Mouse (Mus musculus): ENCODE results near the gene Lrrc4c. TPM values are rescaled to one million over a fixed set of nuclear protein-coding genes. Genes with fewer than 3 reads are reported as not detected.

The Lrrc4c gene
- polyA plus RNA-seq, 1 experiment from 2014 or later, result 0.09 TPM

DNA sequence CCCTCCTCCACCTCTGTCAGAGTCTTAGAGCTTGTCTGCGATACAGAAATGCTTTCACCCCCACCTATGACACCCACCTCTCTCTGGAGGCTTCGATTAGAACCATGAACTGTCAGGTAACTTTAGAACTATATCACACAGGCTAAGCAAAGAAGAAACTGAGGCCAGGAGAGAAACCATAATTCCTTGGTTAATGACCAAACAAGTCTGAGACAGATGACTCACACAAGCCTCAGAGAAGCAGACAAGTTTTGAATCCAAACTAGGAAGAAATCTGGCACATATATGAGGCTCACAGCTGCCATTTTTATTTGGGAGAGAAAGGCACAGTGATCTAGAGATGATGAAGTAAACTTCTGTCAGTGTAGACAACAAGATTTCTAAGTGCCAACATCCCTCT, 1151.4 kb downstream of the Lrrc4c start:
- Histone ChIP-seq H3K36me3 (ENCODE audit: control insufficient read depth, insufficient read depth) (no peaks in the 10 kb centered on the region), H3K4me2 (ENCODE audit: low read depth, low read length) (no peak overlapping the region), H3K27ac (ENCODE audit: low read length) (no peak overlapping the region), H3K27me3 (ENCODE audit: control insufficient read depth, insufficient read depth, low read depth, low read length) (peaks cover 11% of the 10 kb centered on the region), H3K9ac (ENCODE audit: low read depth, low read length) (no peak overlapping the region), H3K4me3 (ENCODE audit: low read depth, low read length) (no peak overlapping the region), H3K9me3 (replicated peaks; ENCODE audit: control insufficient read depth, low read length) (no peaks in the 10 kb centered on the region), H3K4me1 (ENCODE audit: control insufficient read depth, low read depth, low read length) (no peaks in the 10 kb centered on the region)
- WGBS (ENCODE audit: insufficient replicate concordance), result 25% methylated on average over 2 of the region's 2 CpGs
- ATAC-seq (ENCODE audit: low read depth), result no peak

GRCm38 (mm10) chr2:97478175-97478924, 1160.4 kb downstream of the Lrrc4c start:
- ATAC-seq (ENCODE audit: low read depth), result no peak
- H3K4me3 ChIP-seq (ENCODE audit: low read depth, low read length), result no peak overlapping the region

DNA sequence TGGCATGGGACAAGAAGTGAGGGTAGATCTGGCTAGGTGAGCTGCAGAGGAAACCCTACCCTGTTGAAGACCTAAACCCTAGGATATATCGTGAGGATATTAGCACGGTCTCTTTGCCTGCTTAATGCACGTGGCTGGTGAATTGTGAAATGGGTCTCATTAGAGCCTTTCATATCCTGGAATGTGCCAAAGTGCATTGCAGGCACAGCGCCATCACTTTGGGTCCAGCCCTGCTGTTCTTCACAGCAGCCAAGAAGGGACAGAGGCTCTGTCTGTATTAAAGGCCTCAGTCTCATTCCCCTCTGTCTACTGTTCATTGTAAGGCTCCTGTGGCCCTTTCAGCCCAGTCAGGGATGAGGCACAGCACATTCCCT, 1160.9 kb downstream of the Lrrc4c start:
- H3K9me3 ChIP-seq (replicated peaks; ENCODE audit: control insufficient read depth, low read length), result no peaks in the 10 kb centered on the region
- no peaks in the 10 kb centered on the region for H3K27me3 ChIP-seq (ENCODE audit: control insufficient read depth, insufficient read depth, low read depth, low read length)
- WGBS (ENCODE audit: insufficient replicate concordance), result 67% methylated on average over 4 of the region's 4 CpGs
- ATAC-seq (ENCODE audit: low read depth), result no peak
- H3K4me2 ChIP-seq (ENCODE audit: low read depth, low read length), result no peak overlapping the region
- H3K4me1 ChIP-seq (ENCODE audit: control insufficient read depth, low read depth, low read length), result no peaks in the 10 kb centered on the region
- H3K27ac ChIP-seq (ENCODE audit: low read length), result no peak overlapping the region
- no peak overlapping the region for H3K4me3 ChIP-seq (ENCODE audit: low read depth, low read length)
- H3K9ac ChIP-seq (ENCODE audit: low read depth, low read length), result no peak overlapping the region
- no peaks in the 10 kb centered on the region for H3K36me3 ChIP-seq (ENCODE audit: control insufficient read depth, insufficient read depth)

More at GRCm38 (mm10) chr2:97478175-97478924, 1160.4 kb downstream of the Lrrc4c start:
- Histone ChIP-seq H3K27me3 (ENCODE audit: control insufficient read depth, insufficient read depth, low read depth, low read length) (no peaks in the 10 kb centered on the region), H3K9me3 (replicated peaks; ENCODE audit: control insufficient read depth, low read length) (no peaks in the 10 kb centered on the region), H3K4me1 (ENCODE audit: control insufficient read depth, low read depth, low read length) (no peaks in the 10 kb centered on the region), H3K9ac (ENCODE audit: low read depth, low read length) (no peak overlapping the region), H3K27ac (ENCODE audit: low read length) (no peak overlapping the region), H3K4me2 (ENCODE audit: low read depth, low read length) (no peak overlapping the region), H3K36me3 (ENCODE audit: control insufficient read depth, insufficient read depth) (no peaks in the 10 kb centered on the region)
- 64% methylated on average over 10 of the region's 10 CpGs for WGBS (ENCODE audit: insufficient replicate concordance)

GRCm38 (mm10) chr2:97484990-97485389, 1167.0 kb downstream of the Lrrc4c start:
- H3K36me3 ChIP-seq (ENCODE audit: control insufficient read depth, insufficient read depth), result no peaks in the 10 kb centered on the region
- 31% methylated on average over 1 of the region's 1 CpGs for WGBS (ENCODE audit: insufficient replicate concordance)
- no peak for ATAC-seq (ENCODE audit: low read depth)

GRCm38 (mm10) chr2:97485609-97486008, 1167.6 kb downstream of the Lrrc4c start:
- H3K4me2 ChIP-seq (ENCODE audit: low read depth, low read length), result no peak overlapping the region
- no peak overlapping the region for H3K4me3 ChIP-seq (ENCODE audit: low read depth, low read length)
- no peaks in the 10 kb centered on the region for H3K36me3 ChIP-seq (ENCODE audit: control insufficient read depth, insufficient read depth)
- WGBS (ENCODE audit: insufficient replicate concordance), result 52% methylated on average over 2 of the region's 2 CpGs
- no peaks in the 10 kb centered on the region for H3K9me3 ChIP-seq (replicated peaks; ENCODE audit: control insufficient read depth, low read length)
- no peak overlapping the region for H3K9ac ChIP-seq (ENCODE audit: low read depth, low read length)
- no peak for ATAC-seq (ENCODE audit: low read depth)
- no peaks in the 10 kb centered on the region for H3K4me1 ChIP-seq (ENCODE audit: control insufficient read depth, low read depth, low read length)
- H3K27ac ChIP-seq (ENCODE audit: low read length), result no peak overlapping the region
- H3K27me3 ChIP-seq (ENCODE audit: control insufficient read depth, insufficient read depth, low read depth, low read length), result no peaks in the 10 kb centered on the region

More at GRCm38 (mm10) chr2:97484990-97485389, 1167.0 kb downstream of the Lrrc4c start:
- no peak overlapping the region for H3K4me3 ChIP-seq (ENCODE audit: low read depth, low read length)
- H3K4me2 ChIP-seq (ENCODE audit: low read depth, low read length), result no peak overlapping the region
- H3K9ac ChIP-seq (ENCODE audit: low read depth, low read length), result no peak overlapping the region
- H3K27ac ChIP-seq (ENCODE audit: low read length), result no peak overlapping the region
- no peaks in the 10 kb centered on the region for H3K9me3 ChIP-seq (replicated peaks; ENCODE audit: control insufficient read depth, low read length)
- no peaks in the 10 kb centered on the region for H3K27me3 ChIP-seq (ENCODE audit: control insufficient read depth, insufficient read depth, low read depth, low read length)
- no peaks in the 10 kb centered on the region for H3K4me1 ChIP-seq (ENCODE audit: control insufficient read depth, low read depth, low read length)

GRCm38 (mm10) chr2:97487567-97487966, 1169.6 kb downstream of the Lrrc4c start:
- H3K9ac ChIP-seq (ENCODE audit: low read depth, low read length), result no peak overlapping the region
- 52% methylated on average over 5 of the region's 5 CpGs for WGBS (ENCODE audit: insufficient replicate concordance)
- H3K36me3 ChIP-seq (ENCODE audit: control insufficient read depth, insufficient read depth), result no peaks in the 10 kb centered on the region
- no peak overlapping the region for H3K4me2 ChIP-seq (ENCODE audit: low read depth, low read length)
- H3K4me1 ChIP-seq (ENCODE audit: control insufficient read depth, low read depth, low read length), result no peaks in the 10 kb centered on the region
- H3K9me3 ChIP-seq (replicated peaks; ENCODE audit: control insufficient read depth, low read length), result no peaks in the 10 kb centered on the region
- no peaks in the 10 kb centered on the region for H3K27me3 ChIP-seq (ENCODE audit: control insufficient read depth, insufficient read depth, low read depth, low read length)
- no peak for ATAC-seq (ENCODE audit: low read depth)
- no peak overlapping the region for H3K27ac ChIP-seq (ENCODE audit: low read length)
- no peak overlapping the region for H3K4me3 ChIP-seq (ENCODE audit: low read depth, low read length)

DNA sequence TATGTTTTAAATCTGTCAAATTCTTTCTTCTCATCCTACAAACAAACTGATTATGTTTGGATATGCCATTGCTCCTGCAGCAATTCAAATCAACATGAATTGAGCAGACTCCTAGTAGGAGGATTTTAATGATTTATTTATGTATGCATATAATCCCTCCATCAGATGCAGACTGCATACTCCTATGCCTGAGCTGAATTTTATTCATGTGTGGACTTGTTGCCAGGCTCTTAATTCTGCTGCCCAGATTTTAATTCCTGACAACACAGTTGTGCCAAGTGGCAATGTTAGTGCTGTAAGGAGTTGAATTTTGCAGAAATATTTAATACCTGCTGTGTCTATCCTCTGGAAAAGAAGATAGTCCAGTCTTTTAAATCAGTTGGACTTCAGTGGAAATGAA, 1179.1 kb downstream of the Lrrc4c start:
- ATAC-seq (ENCODE audit: low read depth), result no peak
- Histone ChIP-seq H3K9me3 (replicated peaks; ENCODE audit: control insufficient read depth, low read length) (no peaks in the 10 kb centered on the region), H3K9ac (ENCODE audit: low read depth, low read length) (no peak overlapping the region), H3K4me3 (ENCODE audit: low read depth, low read length) (no peak overlapping the region), H3K27me3 (ENCODE audit: control insufficient read depth, insufficient read depth, low read depth, low read length) (no peaks in the 10 kb centered on the region), H3K4me2 (ENCODE audit: low read depth, low read length) (no peak overlapping the region), H3K4me1 (ENCODE audit: control insufficient read depth, low read depth, low read length) (no peaks in the 10 kb centered on the region), H3K27ac (ENCODE audit: low read length) (no peak overlapping the region), H3K36me3 (ENCODE audit: control insufficient read depth, insufficient read depth) (no peaks in the 10 kb centered on the region)

GRCm38 (mm10) chr2:97502501-97502900, 1184.5 kb downstream of the Lrrc4c start:
- Histone ChIP-seq H3K27me3 (ENCODE audit: control insufficient read depth, insufficient read depth, low read depth, low read length) (no peaks in the 10 kb centered on the region), H3K4me3 (ENCODE audit: low read depth, low read length) (no peak overlapping the region), H3K4me1 (ENCODE audit: control insufficient read depth, low read depth, low read length) (no peaks in the 10 kb centered on the region), H3K36me3 (ENCODE audit: control insufficient read depth, insufficient read depth) (no peaks in the 10 kb centered on the region), H3K9me3 (replicated peaks; ENCODE audit: control insufficient read depth, low read length) (no peaks in the 10 kb centered on the region), H3K4me2 (ENCODE audit: low read depth, low read length) (no peak overlapping the region), H3K9ac (ENCODE audit: low read depth, low read length) (no peak overlapping the region), H3K27ac (ENCODE audit: low read length) (no peak overlapping the region)
- WGBS (ENCODE audit: insufficient replicate concordance), result 44% methylated on average over 1 of the region's 1 CpGs
- ATAC-seq (ENCODE audit: low read depth), result no peak

GRCm38 (mm10) chr2:97504902-97505301, 1186.9 kb downstream of the Lrrc4c start:
- H3K27ac ChIP-seq (ENCODE audit: low read length), result no peak overlapping the region
- H3K9ac ChIP-seq (ENCODE audit: low read depth, low read length), result no peak overlapping the region
- no peaks in the 10 kb centered on the region for H3K27me3 ChIP-seq (ENCODE audit: control insufficient read depth, insufficient read depth, low read depth, low read length)
- no peak overlapping the region for H3K4me3 ChIP-seq (ENCODE audit: low read depth, low read length)
- WGBS (ENCODE audit: insufficient replicate concordance), result 30% methylated on average over 5 of the region's 5 CpGs
- H3K4me1 ChIP-seq (ENCODE audit: control insufficient read depth, low read depth, low read length), result no peaks in the 10 kb centered on the region
- no peaks in the 10 kb centered on the region for H3K36me3 ChIP-seq (ENCODE audit: control insufficient read depth, insufficient read depth)
- H3K9me3 ChIP-seq (replicated peaks; ENCODE audit: control insufficient read depth, low read length), result no peaks in the 10 kb centered on the region
- ATAC-seq (ENCODE audit: low read depth), result no peak; the same call in 1 of the 2 replicates
- H3K4me2 ChIP-seq (ENCODE audit: low read depth, low read length), result no peak overlapping the region

Measured in liver, embryonic 16.5 days (tissue).